Mouse (Mus musculus) megakaryocyte-erythroid progenitor cell, adult 5-6 weeks (primary cell): ENCODE measurements around the gene Efna3. TPM values are rescaled to one million over a fixed set of nuclear protein-coding genes. Genes with fewer than 3 reads are reported as not detected.

Source experiments
- ATAC-seq: replicated peaks from 2 replicates; pipeline ENCODE4 v1.8.0; 2016; ENCODE audit warnings: mild to moderate bottlenecking, inconsistent platforms; ENCODE audit not compliant: severe bottlenecking, poor library complexity, low FRiP score, low TSS enrichment
- total RNA-seq, 2 experiments: library from RNA; stranded (forward) in 1 of 2; stranded (reverse) in 1 of 2; fragments of 200-1000, 215-1000 nt in 1 of 2; fragments of >200 nt in 1 of 2; fragmentation: Nextera tagmentation in 1 of 2; gene quantifications; 2 replicates each; pipeline ENCODE4 v1.2.3; 2014 to 2017

Gene Efna3
- total RNA-seq (2014; fragmentation: Nextera tagmentation) (not detected in 2 replicates), total RNA-seq (2017) (not detected in 2 replicates)

GRCm38 (mm10) chr3:89322514-89323165 is at the start of gene Efna3:
Gene Efna3 (minus strand): TSS chr3:89322965.
- ATAC-seq: no peak

GRCm38 (mm10) chr3:89367338-89367737 is 44.6 kb upstream of the Efna3 start:
- ATAC-seq: no peak

GRCm38 (mm10) chr3:89365486-89366414 is 43.0 kb upstream of the Efna3 start:
- ATAC-seq: peak; percentile 39

GRCm38 (mm10) chr3:89365153-89365485 is 42.4 kb upstream of the Efna3 start, which contains the start of gene Dcst1:
Gene Dcst1 (minus strand): TSS chr3:89365253.
- no peak for ATAC-seq

- ATAC-seq: no peak
Measured at GRCm38 (mm10) chr3:89364631-89365030, 41.9 kb upstream of the Efna3 start.

- no peak for ATAC-seq
Measured at GRCm38 (mm10) chr3:89361675-89362074, 38.9 kb upstream of the Efna3 start, which contains the start of gene Dcst2. Gene Dcst2 (plus strand): TSS chr3:89361975.

GRCm38 (mm10) chr3:89360237-89360636 is 37.5 kb upstream of the Efna3 start:
- no peak for ATAC-seq

- no peak for ATAC-seq
Measured at GRCm38 (mm10) chr3:89359630-89360029, 36.9 kb upstream of the Efna3 start.

GRCm38 (mm10) chr3:89356029-89356428 is 33.3 kb upstream of the Efna3 start:
- ATAC-seq: no peak

- no peak for ATAC-seq
Measured at GRCm38 (mm10) chr3:89355512-89355902, 32.7 kb upstream of the Efna3 start.

- ATAC-seq: peak; percentile 42; the same call in 1 of the 2 replicates
Measured at GRCm38 (mm10) chr3:89354816-89355511, 32.2 kb upstream of the Efna3 start.

GRCm38 (mm10) chr3:89351271-89351670 is 28.5 kb upstream of the Efna3 start:
- no peak for ATAC-seq

GRCm38 (mm10) chr3:89349869-89350501 is 27.2 kb upstream of the Efna3 start, which contains the start of gene Adam15:
Gene Adam15 (minus strand): TSS chr3:89349996.
- ATAC-seq: peak; percentile 74

GRCm38 (mm10) chr3:89348911-89349868 is 26.4 kb upstream of the Efna3 start:
- no peak for ATAC-seq

- no peak for ATAC-seq
Measured at GRCm38 (mm10) chr3:89347916-89348315, 25.2 kb upstream of the Efna3 start.

- ATAC-seq: no peak
Measured at GRCm38 (mm10) chr3:89346815-89347540, 24.2 kb upstream of the Efna3 start.

- ATAC-seq: no peak
Measured at GRCm38 (mm10) chr3:89343279-89343678, 20.5 kb upstream of the Efna3 start.

GRCm38 (mm10) chr3:89341794-89342193 is 19.0 kb upstream of the Efna3 start:
- no peak for ATAC-seq
